Mouse (Mus musculus): ENCODE results near the gene Ssx2ip.

Gene Ssx2ip

DNA sequence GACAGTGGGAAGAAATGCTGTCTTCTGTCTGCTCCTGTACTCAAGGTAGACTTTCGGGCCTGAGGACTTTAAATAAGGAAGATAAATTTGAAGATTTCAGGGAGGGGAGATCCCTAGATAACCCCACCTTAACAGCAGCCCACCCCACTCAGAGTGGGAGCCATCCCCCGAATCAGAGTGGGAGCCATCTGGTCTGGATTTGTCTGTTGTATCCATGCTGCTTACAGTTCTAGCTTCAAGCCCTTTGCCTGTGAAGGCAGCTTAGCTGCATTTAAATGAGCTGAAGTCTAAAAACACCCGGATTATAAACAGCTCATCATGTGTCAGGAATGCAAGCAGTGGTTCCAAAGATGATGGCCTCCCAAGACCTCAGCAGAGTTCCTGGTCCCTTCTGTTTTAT is 17.6 kb upstream of the Ssx2ip start:
- no peaks in the 10 kb centered on the region for H3K36me3 ChIP-seq (ENCODE audit: control insufficient read depth, insufficient read depth, low read length, poor library complexity, severe bottlenecking)
- DNase-seq (ENCODE audit: low read depth, low spot score): no peak

DNA sequence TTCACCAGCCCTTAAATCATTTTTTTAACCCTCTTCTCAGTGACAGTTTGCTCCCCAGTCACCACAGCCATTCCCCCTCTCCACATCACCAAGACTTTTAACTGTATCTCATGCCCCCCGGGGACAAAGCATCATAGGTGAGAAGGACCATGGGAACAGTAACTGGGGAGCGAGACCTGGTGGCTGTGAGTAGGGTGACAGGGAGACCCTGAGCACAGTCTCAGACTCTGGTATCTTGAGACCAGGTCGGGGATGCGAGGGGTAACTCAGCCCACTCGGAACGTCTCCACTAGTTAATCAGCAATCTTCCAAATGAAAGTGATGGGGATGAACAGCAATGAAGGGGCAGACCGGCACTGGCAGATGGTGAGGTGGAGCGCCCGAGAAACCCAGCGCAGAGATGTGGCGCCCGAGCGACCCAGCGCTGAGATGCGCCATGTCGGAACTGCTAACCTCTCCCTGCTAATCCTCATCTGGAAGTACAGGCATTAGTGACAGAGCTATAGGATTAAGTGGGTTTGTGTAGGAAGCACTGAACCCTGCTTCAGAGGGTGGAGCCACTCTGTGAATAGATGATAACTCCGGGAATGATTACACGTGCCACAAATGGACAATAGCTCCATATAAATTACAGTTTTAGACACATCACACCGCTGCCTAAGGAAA is 11.7 kb upstream of the Ssx2ip start:
- DNase-seq (ENCODE audit: low read depth, low spot score): no peak
- no peaks in the 10 kb centered on the region for H3K27me3 ChIP-seq (ENCODE audit: control insufficient read depth, insufficient read depth, low read length, poor library complexity, severe bottlenecking)
- no peaks in the 10 kb centered on the region for H3K36me3 ChIP-seq (ENCODE audit: control insufficient read depth, insufficient read depth, low read length, poor library complexity, severe bottlenecking)

More for the DNA sequence above, 17.6 kb upstream of the Ssx2ip start:
- H3K27me3 ChIP-seq (ENCODE audit: control insufficient read depth, insufficient read depth, low read length, poor library complexity, severe bottlenecking): no peaks in the 10 kb centered on the region

DNA sequence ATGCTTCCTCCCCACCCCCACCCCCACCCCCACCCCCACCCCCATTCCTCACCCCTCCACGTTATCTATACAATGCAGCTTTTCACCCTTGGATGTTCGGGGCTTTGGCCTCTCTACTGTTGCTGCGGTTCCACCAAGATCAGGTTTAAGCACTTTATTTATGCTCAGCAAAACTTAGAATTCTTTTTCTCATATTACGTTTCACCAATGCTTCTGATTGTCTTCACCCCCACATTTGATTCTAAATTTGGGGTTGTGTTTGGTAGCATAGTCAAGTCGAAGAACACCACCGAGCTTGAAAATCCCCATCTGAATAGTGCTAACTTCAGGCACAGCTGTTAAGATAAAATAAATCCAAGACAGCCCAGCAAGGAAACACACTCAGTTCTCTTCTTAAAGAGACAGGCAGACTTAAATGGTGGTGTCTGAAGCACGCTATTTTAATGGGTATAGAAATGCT is 10.8 kb upstream of the Ssx2ip start:
- Histone ChIP-seq H3K27me3 (ENCODE audit: control insufficient read depth, insufficient read depth, low read length, poor library complexity, severe bottlenecking) (no peaks in the 10 kb centered on the region), H3K36me3 (ENCODE audit: control insufficient read depth, insufficient read depth, low read length, poor library complexity, severe bottlenecking) (no peaks in the 10 kb centered on the region)
- DNase-seq (ENCODE audit: low read depth, low spot score): no peak

DNA sequence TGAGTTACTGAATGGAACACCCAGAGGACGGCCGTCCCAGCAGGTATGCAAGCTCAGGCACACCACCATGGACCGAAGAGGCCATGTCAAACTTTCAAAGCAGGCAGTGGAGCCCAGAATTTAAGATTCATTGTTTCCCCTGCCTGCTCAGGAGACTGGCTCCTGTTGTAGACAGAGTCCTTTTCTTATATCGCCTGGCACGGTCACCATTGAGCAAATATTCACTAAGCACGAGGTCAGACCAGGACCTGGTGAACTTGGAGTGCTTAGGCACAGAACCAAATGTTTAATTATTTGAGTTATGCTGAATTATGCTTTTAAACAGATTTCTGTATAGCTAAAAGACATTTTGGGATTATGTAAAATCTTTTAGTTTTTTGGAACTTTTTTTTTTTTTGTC is 8.2 kb upstream of the Ssx2ip start:
- no peaks in the 10 kb centered on the region for H3K36me3 ChIP-seq (ENCODE audit: control insufficient read depth, insufficient read depth, low read length, poor library complexity, severe bottlenecking)
- DNase-seq (ENCODE audit: low read depth, low spot score): no peak
- no peaks in the 10 kb centered on the region for H3K27me3 ChIP-seq (ENCODE audit: control insufficient read depth, insufficient read depth, low read length, poor library complexity, severe bottlenecking)

DNA sequence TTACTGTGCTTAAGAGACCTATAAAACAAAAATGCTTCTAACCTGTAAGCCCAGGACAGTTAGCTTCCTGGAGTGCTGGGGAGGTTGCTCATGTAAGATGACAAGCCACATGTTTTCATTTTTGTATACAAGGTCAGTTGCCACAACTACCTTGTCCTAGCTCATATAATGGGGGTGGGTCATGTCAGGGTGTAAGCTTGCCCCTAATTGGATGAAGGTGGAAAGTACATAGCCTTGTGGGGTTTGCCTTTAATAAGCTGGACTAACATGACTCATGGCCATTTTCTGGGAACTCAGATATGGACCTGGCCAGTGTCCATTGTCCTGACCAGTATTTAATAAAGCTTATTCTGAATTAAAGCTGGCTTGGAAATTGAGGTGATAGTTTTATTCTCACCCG is 7.5 kb upstream of the Ssx2ip start:
- no peaks in the 10 kb centered on the region for H3K36me3 ChIP-seq (ENCODE audit: control insufficient read depth, insufficient read depth, low read length, poor library complexity, severe bottlenecking)
- no peaks in the 10 kb centered on the region for H3K27me3 ChIP-seq (ENCODE audit: control insufficient read depth, insufficient read depth, low read length, poor library complexity, severe bottlenecking)
- DNase-seq (ENCODE audit: low read depth, low spot score): no peak

DNA sequence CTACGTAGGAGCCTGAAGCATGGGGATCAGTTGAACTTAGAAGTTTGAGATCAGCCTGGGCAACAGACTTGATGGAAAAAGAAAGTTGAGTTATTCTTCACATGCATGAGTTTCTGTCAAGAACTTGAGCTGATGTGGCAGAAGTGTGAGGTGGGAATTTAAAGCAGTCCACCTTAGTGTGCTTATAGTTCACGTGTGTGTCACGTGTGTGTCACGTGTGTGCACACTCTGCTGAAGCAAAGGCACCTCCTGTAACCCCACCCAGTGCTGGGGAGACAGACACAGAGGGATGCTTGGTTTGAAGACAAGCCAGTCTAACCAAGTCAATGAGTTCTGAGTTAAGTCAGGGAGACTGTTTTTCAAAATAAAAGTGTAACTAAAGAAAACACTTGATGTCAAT is 6.6 kb upstream of the Ssx2ip start:
- Histone ChIP-seq H3K36me3 (ENCODE audit: control insufficient read depth, insufficient read depth, low read length, poor library complexity, severe bottlenecking) (no peaks in the 10 kb centered on the region), H3K27me3 (ENCODE audit: control insufficient read depth, insufficient read depth, low read length, poor library complexity, severe bottlenecking) (no peaks in the 10 kb centered on the region)
- no peak for DNase-seq (ENCODE audit: low read depth, low spot score)

DNA sequence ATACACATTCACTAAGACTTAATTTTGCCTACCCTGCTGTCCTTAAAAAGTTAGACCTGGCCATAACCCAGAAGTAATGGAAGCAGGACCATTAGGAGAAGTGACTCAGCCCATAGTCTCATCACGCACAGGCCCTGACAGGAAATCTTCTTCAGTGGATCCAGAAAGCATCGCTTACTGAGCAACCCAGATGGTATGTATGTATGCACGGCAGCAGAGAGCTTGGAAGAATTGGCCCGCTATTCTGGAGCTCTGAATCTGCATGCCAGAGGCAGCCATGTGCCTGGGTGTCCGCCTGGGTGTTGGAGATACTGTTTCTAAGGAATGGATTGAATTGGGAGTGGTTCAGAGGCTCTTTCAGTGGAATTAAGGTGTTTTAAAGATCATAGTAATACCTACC is 5.2 kb upstream of the Ssx2ip start:
- Histone ChIP-seq H3K36me3 (ENCODE audit: control insufficient read depth, insufficient read depth, low read length, poor library complexity, severe bottlenecking) (no peaks in the 10 kb centered on the region), H3K27me3 (ENCODE audit: control insufficient read depth, insufficient read depth, low read length, poor library complexity, severe bottlenecking) (no peaks in the 10 kb centered on the region)
- DNase-seq (ENCODE audit: low read depth, low spot score): no peak

DNA sequence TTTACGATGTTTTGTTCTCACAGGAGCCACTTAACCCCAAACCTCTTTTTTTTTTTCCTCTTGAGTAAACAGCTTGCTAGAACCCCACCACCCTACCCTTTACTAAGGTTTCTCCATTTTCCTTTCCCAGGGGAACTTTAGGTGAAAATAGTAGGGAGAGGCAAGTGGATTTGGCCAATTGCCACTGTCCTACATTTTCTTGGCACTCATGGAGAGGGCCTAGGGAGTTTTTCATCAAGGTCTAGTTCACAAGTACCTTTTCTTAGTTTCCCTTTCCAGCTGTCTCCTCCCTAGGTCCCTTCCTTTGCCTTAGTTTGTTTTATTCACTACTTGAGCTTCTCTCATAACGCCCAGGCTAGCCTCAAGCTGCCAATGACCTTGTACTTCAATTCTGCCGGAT is 672 bp upstream of the Ssx2ip start:
- no peak for DNase-seq (ENCODE audit: low read depth, low spot score)
- Histone ChIP-seq H3K27me3 (ENCODE audit: control insufficient read depth, insufficient read depth, low read length, poor library complexity, severe bottlenecking) (no peaks in the 10 kb centered on the region), H3K36me3 (ENCODE audit: control insufficient read depth, insufficient read depth, low read length, poor library complexity, severe bottlenecking) (no peaks in the 10 kb centered on the region)

DNA sequence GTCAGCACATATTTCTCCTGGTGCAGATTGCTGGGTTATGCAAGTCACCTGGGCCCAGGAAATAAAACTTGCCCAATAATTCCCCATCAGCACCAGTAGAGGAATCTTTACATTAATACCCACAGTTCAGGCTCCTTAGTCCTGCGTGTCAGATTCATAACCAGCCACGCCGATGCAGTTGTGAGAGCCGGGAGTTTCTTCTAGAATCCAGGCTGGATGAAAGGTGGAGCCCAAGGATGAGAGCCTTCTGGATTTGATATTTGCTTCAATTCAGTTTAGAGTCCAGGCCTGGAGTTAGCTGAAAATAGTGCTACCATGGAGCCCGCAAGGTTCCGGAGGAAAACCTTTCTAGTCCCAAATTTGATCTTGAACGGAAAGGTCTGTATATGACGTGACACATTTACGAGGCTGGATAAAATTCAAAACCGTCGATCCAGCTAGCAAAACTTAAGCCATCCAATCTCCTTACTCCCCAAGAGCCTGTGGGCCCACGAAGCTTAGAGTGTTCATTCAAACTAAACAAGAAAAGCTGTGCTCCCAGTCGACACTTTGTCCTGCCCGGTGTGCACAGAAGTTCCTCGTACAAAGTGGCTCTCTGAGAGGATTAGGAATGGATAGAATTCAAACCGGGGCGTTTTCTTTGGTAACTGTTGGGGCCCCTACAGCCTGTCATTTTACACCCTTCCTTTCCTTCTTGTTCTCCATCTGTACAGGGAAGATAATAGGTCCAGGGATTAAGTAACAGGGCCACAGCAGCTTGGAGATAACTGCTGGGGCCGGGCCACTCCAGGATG is 968 bp downstream of the Ssx2ip start:
- no peaks in the 10 kb centered on the region for H3K27me3 ChIP-seq (ENCODE audit: control insufficient read depth, insufficient read depth, low read length, poor library complexity, severe bottlenecking)
- no peak for DNase-seq (ENCODE audit: low read depth, low spot score)
- no peaks in the 10 kb centered on the region for H3K36me3 ChIP-seq (ENCODE audit: control insufficient read depth, insufficient read depth, low read length, poor library complexity, severe bottlenecking)

DNA sequence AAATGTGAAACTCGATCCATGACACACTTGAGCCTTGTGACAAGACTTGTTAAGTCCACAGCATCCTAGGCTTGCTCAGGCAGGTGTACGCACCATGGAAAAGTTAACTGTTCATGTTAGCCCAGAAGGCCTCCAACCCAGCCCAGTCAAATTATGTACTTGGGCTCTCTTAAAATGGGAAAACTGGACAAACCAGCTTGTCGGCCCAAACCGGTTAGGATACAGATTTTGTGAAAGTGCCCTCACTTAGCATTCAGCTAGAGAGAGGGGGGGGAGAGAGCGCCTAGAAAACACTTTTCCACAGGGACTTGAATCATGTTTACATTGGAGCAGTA is 1.5 kb downstream of the Ssx2ip start:
- H3K27me3 ChIP-seq (ENCODE audit: control insufficient read depth, insufficient read depth, low read length, poor library complexity, severe bottlenecking): no peaks in the 10 kb centered on the region
- H3K36me3 ChIP-seq (ENCODE audit: control insufficient read depth, insufficient read depth, low read length, poor library complexity, severe bottlenecking): no peaks in the 10 kb centered on the region
- DNase-seq (ENCODE audit: low read depth, low spot score): no peak

DNA sequence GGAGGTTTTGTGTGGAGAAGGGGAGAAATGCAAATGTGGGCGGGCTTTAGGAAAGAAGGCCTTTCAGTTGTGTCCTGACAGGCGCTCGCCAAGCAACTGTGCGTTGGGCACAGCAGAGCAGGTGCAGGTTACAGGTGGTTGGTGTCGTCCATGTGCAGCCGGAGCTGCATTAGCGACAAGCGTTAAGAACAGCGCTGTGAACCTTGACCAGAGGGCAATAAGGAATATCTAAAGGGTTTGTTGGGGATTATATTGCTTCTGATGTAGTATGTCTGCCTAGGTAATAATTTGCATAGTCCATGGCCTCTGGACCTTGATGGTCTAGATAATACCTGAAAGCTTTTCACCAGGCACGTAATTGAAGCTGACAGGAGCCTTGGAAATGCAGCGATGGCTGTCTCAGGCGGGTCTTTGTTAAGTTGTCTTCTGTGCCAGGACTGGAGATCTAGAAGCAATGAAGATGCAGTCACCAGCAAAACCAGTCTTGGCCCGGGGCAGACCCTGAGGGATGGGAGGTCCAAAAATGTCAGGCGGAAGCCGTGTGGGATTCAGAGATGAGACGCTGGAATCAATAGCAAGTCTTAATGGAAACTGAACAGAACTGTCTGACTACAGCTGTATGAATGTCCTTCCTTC is 2.8 kb downstream of the Ssx2ip start:
- Histone ChIP-seq H3K36me3 (ENCODE audit: control insufficient read depth, insufficient read depth, low read length, poor library complexity, severe bottlenecking) (no peaks in the 10 kb centered on the region), H3K27me3 (ENCODE audit: control insufficient read depth, insufficient read depth, low read length, poor library complexity, severe bottlenecking) (no peaks in the 10 kb centered on the region)
- no peak for DNase-seq (ENCODE audit: low read depth, low spot score)

DNA sequence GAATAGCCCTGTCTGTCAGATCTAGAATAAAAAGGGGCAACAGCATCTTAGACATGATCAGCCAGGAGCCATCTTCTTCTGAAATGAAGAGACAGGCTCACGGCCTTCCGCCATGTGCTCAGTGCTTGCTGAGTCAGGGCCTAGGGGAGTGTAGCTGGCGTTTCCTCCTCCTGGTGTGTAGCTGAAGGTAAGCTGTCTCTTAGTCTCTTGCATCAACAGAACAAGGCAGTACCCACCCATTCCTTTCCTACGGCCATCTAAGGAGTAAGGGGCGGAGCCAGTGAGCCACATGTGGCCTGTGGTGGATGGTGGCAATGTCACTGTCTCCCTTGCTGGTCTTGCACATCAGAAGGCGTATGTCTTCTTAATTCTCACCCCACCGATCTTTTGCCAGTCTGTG is 5.7 kb downstream of the Ssx2ip start:
- Histone ChIP-seq H3K27me3 (ENCODE audit: control insufficient read depth, insufficient read depth, low read length, poor library complexity, severe bottlenecking) (no peaks in the 10 kb centered on the region), H3K36me3 (ENCODE audit: control insufficient read depth, insufficient read depth, low read length, poor library complexity, severe bottlenecking) (no peaks in the 10 kb centered on the region)
- no peak for DNase-seq (ENCODE audit: low read depth, low spot score)

DNA sequence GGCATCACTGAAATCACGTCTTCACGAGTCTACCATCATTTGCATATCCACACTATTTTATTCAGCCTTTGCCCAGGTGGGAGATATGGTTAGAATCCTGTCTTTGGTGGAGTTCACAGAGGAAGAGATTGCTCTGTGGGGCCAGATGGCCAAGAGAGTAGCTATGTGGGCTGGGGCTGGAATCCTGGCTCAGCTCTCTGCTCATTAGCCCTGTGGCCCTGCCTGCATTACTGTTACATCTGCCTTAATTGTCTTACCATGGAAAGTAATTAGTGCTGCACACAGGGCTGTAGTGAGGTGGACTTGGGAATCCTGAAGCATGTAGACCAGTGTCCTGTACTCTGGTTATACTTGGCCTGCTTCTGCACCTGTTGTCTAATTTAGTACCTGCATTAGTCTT is 7.6 kb downstream of the Ssx2ip start:
- DNase-seq (ENCODE audit: low read depth, low spot score): no peak

DNA sequence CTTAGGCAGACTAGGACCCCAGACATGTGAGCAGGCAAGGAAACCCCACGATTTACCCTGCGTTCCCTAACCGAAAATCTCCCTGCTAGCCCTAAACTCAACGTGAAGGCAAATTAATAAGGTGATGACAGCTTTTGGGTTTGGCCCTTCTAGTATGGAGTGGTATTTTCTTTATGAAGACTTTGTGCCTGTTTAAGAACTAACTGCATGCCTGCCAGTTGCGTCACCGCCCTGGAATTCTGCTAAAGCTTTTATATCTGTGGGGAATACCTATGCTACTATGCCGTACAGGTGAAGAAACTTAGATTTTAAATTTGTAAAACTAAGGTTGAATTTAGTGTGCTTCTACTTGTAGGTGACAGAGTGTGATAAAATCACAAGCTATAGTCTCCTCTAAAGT is 8.0 kb downstream of the Ssx2ip start:
- no peaks in the 10 kb centered on the region for H3K27me3 ChIP-seq (ENCODE audit: control insufficient read depth, insufficient read depth, low read length, poor library complexity, severe bottlenecking)
- DNase-seq (ENCODE audit: low read depth, low spot score): no peak
- H3K36me3 ChIP-seq (ENCODE audit: control insufficient read depth, insufficient read depth, low read length, poor library complexity, severe bottlenecking): no peaks in the 10 kb centered on the region

More for the DNA sequence above, 7.6 kb downstream of the Ssx2ip start:
- Histone ChIP-seq H3K27me3 (ENCODE audit: control insufficient read depth, insufficient read depth, low read length, poor library complexity, severe bottlenecking) (no peaks in the 10 kb centered on the region), H3K36me3 (ENCODE audit: control insufficient read depth, insufficient read depth, low read length, poor library complexity, severe bottlenecking) (no peaks in the 10 kb centered on the region)

DNA sequence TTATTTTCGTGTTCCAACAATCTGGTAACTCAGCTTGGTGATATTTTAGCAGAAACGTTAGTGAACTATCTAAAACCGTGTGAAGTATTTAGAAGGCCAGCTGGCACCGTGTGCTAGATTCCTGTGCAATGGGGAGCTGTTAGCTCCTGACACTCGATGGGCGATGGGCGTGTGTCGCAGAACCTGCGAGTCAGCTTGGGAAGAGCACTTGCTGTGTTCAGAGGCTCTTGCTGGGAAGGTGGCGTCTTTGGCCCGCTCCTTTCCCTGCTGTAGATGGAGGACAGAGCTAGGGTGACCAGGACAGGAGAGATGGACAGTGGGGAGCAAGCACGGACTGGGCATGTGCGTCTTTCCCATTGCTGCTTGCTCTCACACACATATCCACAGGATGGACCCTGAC is 8.6 kb downstream of the Ssx2ip start:
- no peaks in the 10 kb centered on the region for H3K36me3 ChIP-seq (ENCODE audit: control insufficient read depth, insufficient read depth, low read length, poor library complexity, severe bottlenecking)
- H3K27me3 ChIP-seq (ENCODE audit: control insufficient read depth, insufficient read depth, low read length, poor library complexity, severe bottlenecking): no peaks in the 10 kb centered on the region
- no peak for DNase-seq (ENCODE audit: low read depth, low spot score)
